Mouse (Mus musculus): ENCODE data around the gene Ppp2r5a. TPM values are rescaled to one million over a fixed set of nuclear protein-coding genes. Genes with fewer than 3 reads are reported as not detected.

The Ppp2r5a gene
- polyA plus RNA-seq, 1 experiment from 2014 or later, result 20.6 TPM

Other genes with a start within 250 kb of the Ppp2r5a start
- gene Fam71a, start 238.5 kb downstream of the Ppp2r5a start, polyA plus RNA-seq (2015; fragmentation: Nextera tagmentation; extraction: Ambion mirVana), result not detected in 2 replicates
- gene Atf3, start 185.2 kb downstream of the Ppp2r5a start, polyA plus RNA-seq (2015; fragmentation: Nextera tagmentation; extraction: Ambion mirVana), result 8.2 and 11.4 TPM in 2 replicates
- gene Nenf, start 85.1 kb downstream of the Ppp2r5a start, polyA plus RNA-seq (2015; fragmentation: Nextera tagmentation; extraction: Ambion mirVana), result 111 and 112 TPM in 2 replicates
- 17.8 and 18.5 TPM in 2 replicates for gene Tmem206, start 77.4 kb downstream of the Ppp2r5a start, polyA plus RNA-seq (2015; fragmentation: Nextera tagmentation; extraction: Ambion mirVana)
- 44.0 and 47.7 TPM in 2 replicates for gene Dtl, start 172.3 kb upstream of the Ppp2r5a start, polyA plus RNA-seq (2015; fragmentation: Nextera tagmentation; extraction: Ambion mirVana)
- 41.3 and 44.6 TPM in 2 replicates for gene Ints7, start 172.4 kb upstream of the Ppp2r5a start, polyA plus RNA-seq (2015; fragmentation: Nextera tagmentation; extraction: Ambion mirVana)